Mouse (Mus musculus): ENCODE measurements around the gene Ubash3a. TPM values are rescaled to one million over a fixed set of nuclear protein-coding genes. Genes with fewer than 3 reads are reported as not detected.

The Ubash3a gene
- 6.7 and 11.2 TPM in 2 replicates for total RNA-seq (2012; rRNA removed)

- peaks cover 2 to 8% of the 10 kb centered on the region in 2 experiments; a peak in 1 of 4 replicates for H3K4me1 ChIP-seq (ENCODE audit: control insufficient read depth in 2 of 2, insufficient read depth in 2 of 2, low read length in 2 of 2, poor library complexity in 1 of 2)
- in situ Hi-C loops (cut with MboI; ENCODE audit: low sequenced_read_pairs in 2 of 2, unreplicated experiment in 2 of 2), result no loop called here
- H3K36me3 ChIP-seq (ENCODE audit: control insufficient read depth, insufficient read depth, low read length, poor library complexity, severe bottlenecking), result no peaks in the 10 kb centered on the region
- no peak for DNase-seq (ENCODE audit: low read depth, low spot score)
- no peak within 1 kb of the TSS for H3K4me3 ChIP-seq (ENCODE audit: insufficient read depth in 1 of 2, low read depth in 1 of 2, low read length in 2 of 2, poor library complexity in 1 of 2, severe bottlenecking in 1 of 2)
- H3K9ac ChIP-seq (ENCODE audit: insufficient read depth, low read depth, low read length, poor library complexity, severe bottlenecking), result no peak within 1 kb of the TSS
- H3K9me3 ChIP-seq (ENCODE audit: control insufficient read depth, insufficient read depth, low read depth, low read length), result no peaks in the 10 kb centered on the region
- H3K27ac ChIP-seq (ENCODE audit: insufficient read depth, low read depth, low read length, poor library complexity, severe bottlenecking), result no peak within 1 kb of the TSS
- TF ChIP-seq ZC3H11A (IDR thresholded peaks at IDR 0.05; ENCODE audit: borderline replicate concordance, low read depth, low read length), result no peak
- TF ChIP-seq ZNF384 (IDR thresholded peaks at IDR 0.05; ENCODE audit: low read depth, low read length), result no peak
- no peak for TF ChIP-seq CHD2 (IDR thresholded peaks at IDR 0.05; ENCODE audit: low read depth, low read length)
- TF ChIP-seq MAFK (IDR thresholded peaks at IDR 0.05; ENCODE audit: insufficient read depth, low read depth, low read length), result no peak
- no peak for TF ChIP-seq HCFC1 (IDR thresholded peaks at IDR 0.05; ENCODE audit: borderline replicate concordance, insufficient read depth, low read length)
These were observed at the start of gene Ubash3a for GRCm38 (mm10) chr17:31207771-31208334. Gene Ubash3a, plus strand, starts transcription at chr17:31207873.

DNA sequence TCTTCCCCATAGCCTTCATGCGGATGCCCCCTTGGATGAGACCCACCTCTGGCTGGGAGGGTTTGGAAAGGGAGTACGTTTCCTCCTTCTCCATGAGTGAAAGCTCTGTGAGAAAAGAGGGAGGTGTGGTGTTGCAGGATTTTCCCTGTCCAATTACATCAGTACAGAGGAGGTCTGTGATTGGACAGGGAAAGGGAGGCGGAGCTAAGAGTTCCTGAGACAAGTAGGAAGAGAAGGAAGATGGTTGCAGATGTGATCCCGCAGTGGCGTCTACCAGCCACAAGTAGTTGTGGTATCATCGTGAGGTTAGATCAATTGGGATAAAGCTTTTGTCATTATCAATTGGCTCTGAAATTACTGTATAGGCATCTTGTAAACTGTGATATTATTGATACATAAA is 49.8 kb upstream of the Ubash3a start:
- TF ChIP-seq HCFC1 (IDR thresholded peaks at IDR 0.05; ENCODE audit: borderline replicate concordance, insufficient read depth, low read length) (no peak), CHD2 (IDR thresholded peaks at IDR 0.05; ENCODE audit: low read depth, low read length) (no peak), ZNF384 (IDR thresholded peaks at IDR 0.05; ENCODE audit: low read depth, low read length) (no peak)
- H3K36me3 ChIP-seq (ENCODE audit: control insufficient read depth, insufficient read depth, low read length, poor library complexity, severe bottlenecking), result no peaks in the 10 kb centered on the region
- peak; percentile 35 for DNase-seq (ENCODE audit: low read depth, low spot score)
- no peaks in the 10 kb centered on the region for H3K9me3 ChIP-seq (ENCODE audit: control insufficient read depth, insufficient read depth, low read depth, low read length)
- H3K4me3 ChIP-seq (ENCODE audit: insufficient read depth in 1 of 2, low read depth in 1 of 2, low read length in 2 of 2, poor library complexity in 1 of 2, severe bottlenecking in 1 of 2), result no peak overlapping the region
- no peak overlapping the region for H3K27ac ChIP-seq (ENCODE audit: insufficient read depth, low read depth, low read length, poor library complexity, severe bottlenecking)
- no peak overlapping the region for H3K9ac ChIP-seq (ENCODE audit: insufficient read depth, low read depth, low read length, poor library complexity, severe bottlenecking)
- H3K4me1 ChIP-seq (ENCODE audit: control insufficient read depth in 2 of 2, insufficient read depth in 2 of 2, low read length in 2 of 2, poor library complexity in 1 of 2), result no peaks in the 10 kb centered on the region
- in situ Hi-C loops (cut with MboI; ENCODE audit: low sequenced_read_pairs in 2 of 2, unreplicated experiment in 2 of 2), result no loop called here

DNA sequence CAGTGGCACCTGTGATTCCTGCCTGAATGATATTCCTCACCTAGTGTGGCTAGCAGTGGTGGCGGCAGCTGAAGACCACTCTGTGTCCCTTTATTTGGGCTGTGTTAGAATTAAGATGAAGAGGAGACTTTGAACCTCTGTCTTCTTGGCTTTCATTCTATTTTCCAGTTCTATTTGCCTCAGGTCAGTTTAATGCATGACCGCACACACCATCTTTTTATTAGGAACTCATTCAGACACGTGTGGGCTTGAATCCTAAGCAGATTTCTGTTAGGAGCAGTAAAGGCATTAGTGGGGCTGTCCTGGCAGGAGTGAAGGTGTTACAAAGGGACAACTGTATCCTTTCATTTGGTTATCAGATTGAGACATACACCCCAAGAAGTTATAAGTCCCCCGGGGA is 47.4 kb upstream of the Ubash3a start:
- no peak overlapping the region for H3K9ac ChIP-seq (ENCODE audit: insufficient read depth, low read depth, low read length, poor library complexity, severe bottlenecking)
- in situ Hi-C loops (cut with MboI; ENCODE audit: low sequenced_read_pairs in 2 of 2, unreplicated experiment in 2 of 2), result no loop called here
- no peaks in the 10 kb centered on the region for H3K9me3 ChIP-seq (ENCODE audit: control insufficient read depth, insufficient read depth, low read depth, low read length)
- no peak for DNase-seq (ENCODE audit: low read depth, low spot score)
- H3K4me1 ChIP-seq (ENCODE audit: control insufficient read depth in 2 of 2, insufficient read depth in 2 of 2, low read length in 2 of 2, poor library complexity in 1 of 2), result no peaks in the 10 kb centered on the region
- no peak for TF ChIP-seq ZNF384 (IDR thresholded peaks at IDR 0.05; ENCODE audit: low read depth, low read length)
- TF ChIP-seq CHD2 (IDR thresholded peaks at IDR 0.05; ENCODE audit: low read depth, low read length), result no peak
- TF ChIP-seq ZC3H11A (IDR thresholded peaks at IDR 0.05; ENCODE audit: borderline replicate concordance, low read depth, low read length), result no peak
- TF ChIP-seq HCFC1 (IDR thresholded peaks at IDR 0.05; ENCODE audit: borderline replicate concordance, insufficient read depth, low read length), result no peak
- no peak for TF ChIP-seq MAFK (IDR thresholded peaks at IDR 0.05; ENCODE audit: insufficient read depth, low read depth, low read length)
- H3K27ac ChIP-seq (ENCODE audit: insufficient read depth, low read depth, low read length, poor library complexity, severe bottlenecking), result no peak overlapping the region
- H3K36me3 ChIP-seq (ENCODE audit: control insufficient read depth, insufficient read depth, low read length, poor library complexity, severe bottlenecking), result no peaks in the 10 kb centered on the region
- H3K4me3 ChIP-seq (ENCODE audit: insufficient read depth in 1 of 2, low read depth in 1 of 2, low read length in 2 of 2, poor library complexity in 1 of 2, severe bottlenecking in 1 of 2), result no peak overlapping the region

- Histone ChIP-seq H3K9me3 (ENCODE audit: control insufficient read depth, insufficient read depth, low read depth, low read length) (no peaks in the 10 kb centered on the region), H3K27ac (ENCODE audit: insufficient read depth, low read depth, low read length, poor library complexity, severe bottlenecking) (no peak overlapping the region), H3K36me3 (ENCODE audit: control insufficient read depth, insufficient read depth, low read length, poor library complexity, severe bottlenecking) (no peaks in the 10 kb centered on the region), H3K4me1 (ENCODE audit: control insufficient read depth in 2 of 2, insufficient read depth in 2 of 2, low read length in 2 of 2, poor library complexity in 1 of 2) (no peaks in the 10 kb centered on the region), H3K4me3 (ENCODE audit: insufficient read depth in 1 of 2, low read depth in 1 of 2, low read length in 2 of 2, poor library complexity in 1 of 2, severe bottlenecking in 1 of 2) (no peak overlapping the region), H3K9ac (ENCODE audit: insufficient read depth, low read depth, low read length, poor library complexity, severe bottlenecking) (no peak overlapping the region)
- TF ChIP-seq ZC3H11A (IDR thresholded peaks at IDR 0.05; ENCODE audit: borderline replicate concordance, low read depth, low read length), result no peak
- no peak for TF ChIP-seq HCFC1 (IDR thresholded peaks at IDR 0.05; ENCODE audit: borderline replicate concordance, insufficient read depth, low read length)
- TF ChIP-seq ZNF384 (IDR thresholded peaks at IDR 0.05; ENCODE audit: low read depth, low read length), result no peak
- no peak for TF ChIP-seq MAFK (IDR thresholded peaks at IDR 0.05; ENCODE audit: insufficient read depth, low read depth, low read length)
- TF ChIP-seq CHD2 (IDR thresholded peaks at IDR 0.05; ENCODE audit: low read depth, low read length), result no peak
- DNase-seq (ENCODE audit: low read depth, low spot score), result no peak
- in situ Hi-C loops (cut with MboI; ENCODE audit: low sequenced_read_pairs in 2 of 2, unreplicated experiment in 2 of 2), result no loop called here
These were observed 45.1 kb upstream of the Ubash3a start for GRCm38 (mm10) chr17:31162607-31163006.

DNA sequence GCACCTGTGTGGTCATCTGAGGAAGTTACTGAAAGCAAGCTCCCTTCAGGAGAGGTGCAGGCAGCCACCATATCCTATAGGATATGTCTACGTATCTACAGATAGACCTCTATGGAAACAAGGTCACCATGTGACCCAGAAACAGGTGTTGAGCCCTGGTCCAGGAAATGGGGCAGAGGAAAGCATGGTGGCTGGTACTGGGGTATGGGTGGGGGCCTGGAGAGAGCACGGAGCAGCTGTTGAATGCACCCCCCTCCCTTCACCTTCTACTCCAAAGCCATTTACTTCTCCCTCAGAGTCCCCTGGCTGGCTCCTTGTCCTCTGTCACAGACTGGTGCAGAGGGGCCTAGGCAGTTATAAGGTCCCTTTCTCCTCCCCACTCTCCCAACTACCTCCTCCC is 43.9 kb upstream of the Ubash3a start:
- Histone ChIP-seq H3K27ac (ENCODE audit: insufficient read depth, low read depth, low read length, poor library complexity, severe bottlenecking) (no peak overlapping the region), H3K9me3 (ENCODE audit: control insufficient read depth, insufficient read depth, low read depth, low read length) (no peaks in the 10 kb centered on the region), H3K36me3 (ENCODE audit: control insufficient read depth, insufficient read depth, low read length, poor library complexity, severe bottlenecking) (no peaks in the 10 kb centered on the region), H3K4me1 (ENCODE audit: control insufficient read depth in 2 of 2, insufficient read depth in 2 of 2, low read length in 2 of 2, poor library complexity in 1 of 2) (no peaks in the 10 kb centered on the region), H3K9ac (ENCODE audit: insufficient read depth, low read depth, low read length, poor library complexity, severe bottlenecking) (no peak overlapping the region), H3K4me3 (ENCODE audit: insufficient read depth in 1 of 2, low read depth in 1 of 2, low read length in 2 of 2, poor library complexity in 1 of 2, severe bottlenecking in 1 of 2) (no peak overlapping the region)
- TF ChIP-seq MAFK (IDR thresholded peaks at IDR 0.05; ENCODE audit: insufficient read depth, low read depth, low read length) (no peak), ZNF384 (IDR thresholded peaks at IDR 0.05; ENCODE audit: low read depth, low read length) (no peak), ZC3H11A (IDR thresholded peaks at IDR 0.05; ENCODE audit: borderline replicate concordance, low read depth, low read length) (no peak), HCFC1 (IDR thresholded peaks at IDR 0.05; ENCODE audit: borderline replicate concordance, insufficient read depth, low read length) (no peak), CHD2 (IDR thresholded peaks at IDR 0.05; ENCODE audit: low read depth, low read length) (no peak)
- no peak for DNase-seq (ENCODE audit: low read depth, low spot score)
- in situ Hi-C loops (cut with MboI; ENCODE audit: low sequenced_read_pairs in 2 of 2, unreplicated experiment in 2 of 2), result no loop called here

All from ES-E14 (cell line).